Mouse (Mus musculus): ENCODE measurements around the gene Enpp1.

The Enpp1 gene
- long read RNA-seq, experiment 1, full-length matches to known transcripts = 1 of 3 reads
- long read RNA-seq, experiment 1, partial matches to known transcripts = 2 of 3 reads
- long read RNA-seq, experiment 1, other reads (novel, unspliced or antisense) = 0 of 3 reads
- long read RNA-seq, experiment 2, full-length matches to known transcripts = 2 of 2 reads
- long read RNA-seq, experiment 2, partial matches to known transcripts = 0 of 2 reads
- long read RNA-seq, experiment 2, other reads (novel, unspliced or antisense) = 0 of 2 reads

DNA sequence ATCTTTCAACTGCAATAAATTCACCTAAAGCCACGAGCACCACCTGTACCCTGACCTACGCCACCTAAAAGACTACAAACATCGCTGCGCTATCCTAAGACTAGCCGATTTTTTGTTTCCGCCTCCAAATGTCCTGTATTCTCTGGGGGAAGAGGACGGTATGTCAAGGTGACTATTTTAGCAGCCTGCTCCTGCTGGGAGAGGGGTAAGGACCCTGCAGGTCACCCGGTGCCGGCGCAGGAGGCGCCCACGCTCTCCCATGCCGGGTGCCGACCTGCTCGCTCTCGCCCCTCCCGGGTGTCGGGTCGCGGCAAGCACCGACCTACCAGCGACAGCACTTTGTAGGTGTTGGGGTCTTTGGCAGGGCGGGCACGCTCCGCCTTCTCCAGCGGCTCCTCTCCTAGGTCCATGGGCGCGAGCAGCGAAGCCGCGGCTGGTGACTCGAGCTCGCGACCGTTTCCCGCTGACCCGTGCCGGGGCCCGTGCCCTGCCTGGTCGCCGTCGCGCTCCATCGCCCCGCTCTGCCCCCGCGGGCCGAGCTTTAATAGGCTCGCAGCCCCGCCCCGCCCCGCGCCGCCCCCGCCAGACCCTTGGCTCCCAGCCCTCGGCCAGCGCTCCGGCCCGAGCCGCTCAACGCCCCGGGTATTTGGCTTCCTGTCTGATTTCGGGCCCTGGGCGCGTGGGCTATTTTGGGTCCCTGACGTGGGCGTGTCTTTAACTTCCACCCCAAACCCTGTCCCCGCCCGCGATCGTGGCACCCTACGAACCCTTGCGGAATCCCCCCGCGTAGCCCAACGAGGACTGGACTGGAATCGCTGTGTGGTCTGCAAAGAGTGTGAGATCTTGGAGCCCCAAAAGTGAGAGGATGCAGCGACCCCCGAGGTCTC is at the start of gene Enpp1:
Gene Enpp1 (minus strand): TSS at position 680 of the 887 bp plus-strand sequence.
- intact Hi-C loops (cut with DNase I) = no loop called here

DNA sequence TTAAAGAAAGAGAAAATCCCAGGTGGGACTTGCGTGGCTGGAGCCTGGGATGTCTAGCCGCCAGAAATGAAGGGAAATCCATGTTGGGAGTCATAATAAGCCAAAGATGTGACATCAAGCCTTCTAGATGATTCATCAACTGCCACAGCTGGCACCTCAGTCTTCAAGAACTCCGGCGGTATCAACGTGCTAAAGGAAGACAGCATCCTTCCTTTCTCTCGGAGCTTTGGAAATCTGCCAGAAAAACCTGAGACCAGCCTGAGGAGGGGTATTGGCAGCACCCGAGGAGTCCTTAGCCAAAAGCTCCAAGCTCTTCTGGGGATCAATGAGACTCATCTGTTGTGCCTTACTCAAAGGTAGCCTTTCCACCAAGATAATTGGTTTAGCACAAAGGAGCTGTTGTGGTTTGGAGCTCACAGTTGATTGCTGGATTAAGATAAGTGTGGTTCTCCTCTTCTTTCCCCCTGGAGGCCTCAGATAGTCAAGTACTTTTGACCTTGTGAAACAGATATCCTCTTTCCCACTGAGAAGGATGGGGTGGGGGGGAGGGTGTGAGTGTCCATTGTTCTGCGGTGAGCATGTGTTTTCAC is 46.5 kb upstream of the Enpp1 start:
- intact Hi-C loops (cut with DNase I) = no loop called here

DNA sequence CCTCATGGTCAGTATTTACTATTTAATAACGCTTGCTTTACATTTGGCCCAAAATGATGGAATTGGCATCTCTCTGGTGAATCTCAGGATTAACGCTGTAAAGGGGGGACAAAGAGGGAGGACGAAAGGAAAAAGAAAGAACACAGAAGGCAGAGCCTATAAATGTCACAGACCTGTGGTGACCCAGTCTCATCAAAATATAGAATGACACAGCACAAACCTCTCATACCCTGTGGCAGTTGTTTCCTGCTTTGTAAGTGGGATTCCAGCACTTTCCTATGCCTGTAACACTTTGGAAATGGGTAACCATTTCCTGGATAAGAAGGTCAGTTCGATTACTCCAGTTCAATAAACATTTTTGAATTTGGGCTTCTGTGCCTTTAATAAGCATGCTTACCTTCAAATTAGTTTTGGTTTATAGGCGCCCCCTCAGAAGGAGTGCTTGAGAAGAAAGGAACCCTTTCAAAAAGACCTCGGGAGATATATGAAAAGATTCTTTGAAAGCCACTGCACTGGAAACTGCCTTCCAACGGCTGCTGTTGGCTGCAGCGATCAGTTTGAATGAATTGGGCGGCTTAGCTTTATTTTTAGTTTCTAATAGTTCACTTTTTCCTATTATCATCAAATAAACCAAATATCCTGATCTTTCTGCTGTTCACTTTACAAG is 43.0 kb upstream of the Enpp1 start:
- intact Hi-C loops (cut with DNase I) = no loop called here

DNA sequence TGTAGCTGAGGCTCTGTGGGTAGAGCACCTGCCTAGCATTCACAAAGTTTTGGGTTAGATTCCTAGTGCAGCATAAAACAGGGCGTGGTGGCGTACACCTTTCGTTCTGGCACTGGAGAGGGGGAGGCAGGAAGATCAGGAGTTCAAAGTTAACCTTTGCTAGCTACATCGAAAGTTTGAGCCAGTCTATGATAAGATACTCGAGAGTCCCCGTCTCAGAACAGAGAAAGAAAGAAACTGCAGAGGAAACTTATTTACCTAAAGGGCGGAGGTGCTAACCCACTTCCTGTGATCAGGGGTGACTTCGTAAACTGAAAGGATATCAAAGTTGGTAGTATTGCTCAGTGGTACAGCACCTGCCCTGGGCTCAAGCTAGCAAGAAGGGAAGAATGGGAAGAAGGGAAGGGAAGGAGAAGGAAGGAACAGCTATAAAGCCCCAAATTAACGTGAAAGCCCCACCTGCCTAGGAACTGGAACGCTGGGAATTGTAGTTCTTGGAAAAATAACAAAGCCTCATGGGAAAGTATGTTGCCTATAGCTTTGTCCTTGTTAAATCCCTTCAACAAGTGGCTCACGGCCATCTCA is 42.4 kb upstream of the Enpp1 start:
- intact Hi-C loops (cut with DNase I) = no loop called here

DNA sequence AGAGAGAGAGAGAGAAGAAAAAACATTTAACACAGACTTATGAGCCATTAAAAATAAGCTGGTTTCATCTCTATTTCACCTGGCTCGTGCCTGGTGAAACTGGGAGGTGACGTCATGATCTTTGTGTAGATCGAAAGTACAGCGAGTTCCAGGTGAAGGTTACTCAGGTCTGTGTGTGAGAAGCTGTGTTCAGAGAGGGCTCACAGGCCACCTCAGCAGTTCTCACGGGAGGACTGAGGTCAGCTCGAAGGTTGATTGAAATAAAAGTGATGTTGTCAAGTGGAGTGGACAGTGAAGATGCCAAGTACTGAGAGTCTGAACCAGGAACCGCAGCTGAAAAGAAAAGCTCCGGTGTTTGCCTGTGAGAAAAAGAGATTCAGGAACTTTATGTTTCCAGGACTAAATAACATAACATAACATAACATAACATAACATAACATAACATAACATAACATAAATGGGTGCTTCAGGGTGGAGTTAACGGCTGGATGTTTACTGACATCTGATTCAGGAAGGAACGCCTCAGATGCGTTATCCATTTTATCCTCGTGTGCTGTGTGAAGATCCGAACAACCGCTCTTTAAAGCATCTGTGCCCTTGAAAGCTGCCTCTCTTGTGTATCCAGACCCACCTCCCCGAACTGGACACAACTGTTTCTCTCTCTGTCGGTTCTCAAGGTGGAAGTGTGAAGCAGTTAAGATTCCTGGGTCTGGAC is 41.7 kb upstream of the Enpp1 start:
- intact Hi-C loops (cut with DNase I) = no loop called here

DNA sequence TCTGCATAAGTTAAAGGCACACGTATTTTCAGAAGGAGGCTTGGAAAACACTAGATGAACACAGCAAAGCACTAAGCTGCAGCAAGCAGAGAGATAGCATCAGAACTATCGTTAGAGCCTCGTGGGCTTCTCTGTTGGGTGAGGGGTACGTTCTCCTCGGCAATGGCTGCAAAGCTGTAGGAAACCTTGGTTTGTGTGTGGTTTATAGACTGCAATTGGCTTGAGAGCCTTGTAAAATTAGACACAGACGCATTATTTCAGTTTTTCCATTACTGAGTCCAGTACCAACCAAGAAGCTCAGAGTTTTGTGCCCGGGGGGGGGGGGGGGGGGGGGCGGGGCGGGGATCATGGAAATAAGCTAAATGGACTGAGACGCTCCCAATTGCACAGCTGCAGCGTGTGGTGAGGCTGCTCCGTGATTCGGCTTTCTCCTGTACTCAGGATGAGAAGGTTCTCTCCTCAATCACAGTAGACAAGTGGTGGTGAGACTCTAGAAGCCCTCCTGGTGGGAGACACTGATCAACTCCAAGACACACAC is 31.1 kb upstream of the Enpp1 start:
- intact Hi-C loops (cut with DNase I) = no loop called here

DNA sequence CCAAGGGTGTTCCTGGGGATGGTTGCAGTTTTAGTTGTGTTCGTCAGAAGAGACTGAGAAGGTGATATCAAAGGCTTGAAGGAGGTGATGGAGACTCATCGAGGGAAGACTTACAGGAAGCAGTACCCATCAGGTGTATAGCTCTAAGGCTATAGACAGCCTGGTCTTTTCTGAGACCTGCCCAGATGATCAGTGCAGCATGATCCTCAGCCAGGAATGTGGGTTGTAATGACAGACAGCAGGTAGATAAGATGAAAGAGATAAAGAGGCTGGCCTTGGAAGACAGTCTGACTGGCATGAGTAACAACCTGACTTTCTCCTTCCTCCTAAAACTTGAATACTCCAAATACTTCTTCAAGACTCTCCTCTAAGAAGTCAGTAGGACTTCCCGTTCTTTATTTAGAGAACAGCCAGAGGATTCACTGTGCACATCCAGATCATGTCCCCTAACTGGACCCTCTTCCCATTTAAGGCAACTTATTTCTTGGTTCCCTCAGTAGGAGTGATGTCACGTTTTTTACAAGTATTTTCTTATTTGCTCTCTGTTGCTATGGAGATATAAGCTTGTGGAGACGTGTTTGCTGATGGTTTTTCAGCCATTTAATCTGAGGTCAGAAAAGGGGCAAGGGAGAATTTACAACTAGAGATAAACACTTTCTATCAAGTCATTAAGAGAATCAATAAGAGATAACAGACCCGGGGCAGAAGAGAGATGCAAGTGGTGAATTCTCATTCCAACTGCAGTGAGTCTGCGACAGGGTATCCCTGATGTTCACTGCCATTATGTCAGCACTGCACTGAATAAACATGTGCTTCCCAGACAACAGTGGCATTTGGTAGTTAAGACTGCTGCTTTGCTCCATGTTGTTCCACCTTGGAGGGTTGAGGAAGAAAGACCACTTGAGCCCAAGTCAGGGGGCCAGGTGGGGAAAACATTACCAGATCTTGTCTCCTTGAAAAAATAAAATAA is 29.6 kb upstream of the Enpp1 start:
- intact Hi-C loops (cut with DNase I) = no loop called here

DNA sequence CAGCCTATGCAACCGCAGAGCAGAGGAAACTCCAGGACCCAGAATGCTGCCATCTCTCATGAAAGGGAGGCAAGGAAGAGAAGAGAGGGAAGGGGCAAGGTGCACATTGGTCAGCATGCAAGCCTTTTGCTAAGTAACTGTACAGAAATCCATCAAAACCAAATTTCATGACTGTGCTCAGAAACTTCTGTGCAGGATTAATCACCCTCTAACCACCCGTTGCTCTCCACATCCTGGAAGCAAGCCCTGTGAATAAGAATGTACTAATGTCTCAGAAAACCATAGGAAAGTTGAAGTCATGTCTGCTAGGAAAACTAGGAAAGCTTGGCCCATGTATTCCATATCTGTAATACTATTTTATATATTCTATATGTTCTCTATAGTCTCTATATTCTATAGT is 27.2 kb upstream of the Enpp1 start:
- intact Hi-C loops (cut with DNase I) = no loop called here

DNA sequence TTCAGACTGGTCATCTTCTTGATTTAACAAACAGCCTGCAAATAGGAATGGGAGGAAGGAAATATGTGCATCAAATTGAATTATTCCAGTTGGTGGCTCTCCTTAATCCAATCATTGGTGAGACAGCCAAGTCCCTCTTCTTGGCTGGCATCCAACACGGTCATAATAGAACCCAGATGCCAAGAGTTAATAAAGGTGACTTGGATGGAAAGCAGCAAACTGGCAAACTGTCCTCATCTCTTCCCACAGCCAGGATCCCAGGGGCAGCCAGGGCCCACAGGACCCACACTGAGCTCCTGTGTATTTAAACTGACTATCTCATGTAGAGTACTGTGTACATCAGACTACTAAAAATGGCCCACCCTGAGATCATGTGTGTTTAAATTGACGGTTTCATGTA is 26.5 kb upstream of the Enpp1 start:
- intact Hi-C loops (cut with DNase I) = no loop called here

DNA sequence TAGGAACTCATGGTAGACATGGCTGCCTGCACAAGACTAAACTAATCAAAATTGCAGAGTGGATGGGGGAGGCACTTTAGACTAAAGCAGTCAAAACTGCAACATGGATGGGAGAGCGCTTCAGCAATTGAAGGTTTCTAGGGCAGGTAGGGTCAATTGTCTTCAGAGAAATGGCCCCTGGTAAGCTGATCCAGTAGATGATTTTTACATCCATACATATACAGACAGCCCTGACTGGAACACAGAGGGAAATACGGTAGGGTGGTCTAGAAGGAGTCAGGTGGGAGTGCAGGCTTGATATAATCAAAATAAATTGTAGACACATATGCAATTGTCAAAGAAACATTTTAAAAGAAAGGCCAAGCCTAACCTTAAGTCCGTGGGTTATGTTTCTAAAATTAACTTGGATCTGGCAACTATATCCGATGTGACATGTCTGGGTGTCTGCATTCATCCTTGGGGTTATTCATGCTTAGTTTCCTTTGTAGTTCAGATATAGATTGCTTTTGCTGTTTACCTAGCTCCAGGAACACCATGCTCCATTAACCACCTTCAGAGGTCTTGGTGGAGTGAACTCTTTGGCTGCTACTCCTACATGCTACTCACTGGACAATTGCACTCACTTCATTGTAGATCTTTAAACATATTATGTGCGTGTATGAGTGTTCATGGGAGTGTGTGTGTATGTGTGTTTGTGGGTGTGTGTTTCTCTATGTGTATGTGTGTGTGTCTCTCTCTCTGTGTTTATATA is 23.2 kb upstream of the Enpp1 start:
- intact Hi-C loops (cut with DNase I) = no loop called here

DNA sequence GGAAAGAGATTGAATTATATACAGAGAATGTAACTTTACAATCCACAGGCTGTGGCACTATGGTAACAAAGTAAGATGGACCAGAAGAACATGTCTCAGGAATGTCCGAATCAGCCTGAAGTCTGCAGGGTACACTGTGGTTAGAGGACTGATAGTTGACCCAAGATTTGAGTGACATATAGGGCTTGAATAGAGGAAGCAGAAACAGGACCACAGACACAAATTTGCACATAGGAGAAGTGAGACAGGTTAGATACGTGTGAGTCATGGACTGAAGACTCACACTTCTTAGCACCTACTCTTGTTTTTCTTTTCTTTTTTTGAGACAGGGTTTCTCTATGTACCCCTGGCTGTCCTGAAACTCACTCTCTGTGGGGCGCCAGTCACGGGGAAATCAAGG is 15.5 kb upstream of the Enpp1 start:
- intact Hi-C loops (cut with DNase I) = no loop called here

DNA sequence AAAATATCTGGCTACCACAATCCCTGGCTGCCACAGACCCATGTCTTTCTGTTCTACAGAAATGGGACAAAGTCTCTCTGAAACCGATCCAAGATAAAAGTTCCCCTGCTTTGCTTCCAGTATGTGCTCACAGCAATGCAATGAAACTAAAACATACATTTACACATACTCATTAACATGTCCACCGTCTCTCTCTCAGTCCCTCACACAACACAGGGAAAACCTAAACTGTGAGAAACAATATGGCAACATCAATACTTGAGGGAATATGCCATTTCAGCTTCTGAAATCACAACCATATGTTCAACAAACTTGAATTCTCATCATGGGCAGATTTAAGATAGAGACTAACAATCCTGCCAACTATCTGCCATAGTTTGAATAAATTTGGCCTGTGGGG is 13.2 kb upstream of the Enpp1 start:
- intact Hi-C loops (cut with DNase I) = no loop called here

DNA sequence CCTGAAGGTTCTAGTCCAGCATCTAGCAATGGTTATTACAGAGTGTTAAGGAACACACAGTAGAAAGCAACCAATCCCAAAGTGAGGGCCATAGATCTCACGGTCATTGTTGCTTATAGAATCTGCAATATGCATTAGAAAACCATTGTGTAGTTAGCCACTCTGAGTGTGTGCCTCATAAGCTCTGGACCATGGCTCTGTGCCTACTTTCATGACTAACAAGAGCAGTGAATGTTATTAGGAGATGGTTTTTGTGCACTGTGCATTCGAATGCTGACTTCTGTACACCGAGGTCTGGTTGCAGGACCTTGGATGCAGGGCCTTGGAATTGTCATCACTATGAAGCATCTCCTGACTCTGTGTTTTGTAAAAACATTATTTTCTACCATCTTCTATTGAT is 9.9 kb upstream of the Enpp1 start:
- intact Hi-C loops (cut with DNase I) = no loop called here

DNA sequence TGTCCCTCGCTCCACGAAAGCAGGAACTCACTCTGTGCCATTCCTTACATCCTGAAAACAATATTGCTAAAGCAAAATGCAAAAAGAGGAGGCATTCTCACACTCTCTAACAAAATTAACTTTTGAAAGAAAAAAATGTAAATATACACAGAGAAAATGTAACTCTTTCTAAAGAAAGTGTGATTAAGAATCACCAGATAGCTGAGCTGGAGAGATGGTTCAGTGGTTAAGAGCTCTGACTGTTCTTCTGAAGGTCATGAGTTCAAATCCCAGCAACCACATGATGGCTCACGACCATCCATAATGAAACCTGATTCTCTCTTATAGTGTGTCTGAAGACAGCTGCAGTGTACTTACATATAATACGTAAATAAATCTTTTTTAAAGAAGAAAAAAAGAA is 7.4 kb upstream of the Enpp1 start:
- intact Hi-C loops (cut with DNase I) = no loop called here

DNA sequence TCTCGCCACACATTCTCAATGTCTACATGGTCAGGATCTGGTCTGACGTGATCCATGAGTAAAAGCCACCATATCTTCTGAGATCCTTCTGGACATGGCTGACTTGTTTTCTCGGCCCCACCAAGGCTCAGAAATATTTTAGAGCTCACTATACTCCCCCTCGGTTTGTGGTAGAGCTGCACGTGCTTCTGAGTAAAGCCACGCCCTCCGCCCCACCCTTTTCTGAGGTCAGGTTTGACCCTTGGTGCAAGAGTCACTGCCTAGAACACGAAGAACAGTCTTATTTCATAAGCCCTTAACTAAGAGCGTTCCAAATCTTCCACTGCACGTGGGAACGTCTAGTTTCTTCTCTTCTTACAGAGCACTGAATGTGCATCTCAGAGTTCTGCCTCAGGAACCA is 6.8 kb upstream of the Enpp1 start:
- intact Hi-C loops (cut with DNase I) = no loop called here

DNA sequence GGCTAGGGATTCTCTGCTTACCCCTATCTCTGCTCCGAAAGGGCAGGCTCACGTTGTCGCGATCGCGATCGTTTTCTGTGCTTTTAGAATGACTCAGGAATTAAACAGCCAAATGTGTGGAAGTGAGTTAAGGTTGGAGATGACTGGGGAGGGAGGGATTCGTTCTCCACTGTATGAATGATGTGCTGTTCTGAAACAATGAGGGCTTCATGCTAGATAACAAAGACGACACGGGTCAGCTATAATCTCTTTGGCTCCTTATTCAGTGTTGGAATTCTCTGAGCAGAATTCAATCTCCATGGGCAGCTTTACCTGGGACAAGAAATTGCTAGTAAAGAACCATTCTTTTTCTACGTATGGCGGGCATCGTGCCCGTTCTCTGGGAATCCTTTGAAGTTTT is 6.1 kb upstream of the Enpp1 start:
- intact Hi-C loops (cut with DNase I) = no loop called here

DNA sequence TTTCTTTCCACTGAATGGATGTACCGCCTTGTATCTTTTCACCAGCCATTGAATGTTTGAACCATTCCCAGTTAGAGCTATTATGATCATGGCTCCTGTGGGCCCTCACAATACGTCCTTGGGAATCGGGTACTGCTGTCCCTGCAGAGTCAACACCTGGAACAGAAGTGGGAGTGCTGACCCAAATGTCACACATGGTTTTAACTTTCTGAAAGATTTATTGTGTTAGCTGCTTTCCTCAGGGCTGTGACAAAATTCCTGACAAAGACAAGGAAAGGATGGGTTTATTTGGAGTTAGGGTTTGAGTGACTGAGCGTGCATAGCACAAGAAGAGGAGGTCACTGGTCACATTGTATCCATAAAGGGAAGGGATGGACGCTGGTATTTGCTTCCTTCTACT is 4.3 kb upstream of the Enpp1 start:
- intact Hi-C loops (cut with DNase I) = no loop called here

DNA sequence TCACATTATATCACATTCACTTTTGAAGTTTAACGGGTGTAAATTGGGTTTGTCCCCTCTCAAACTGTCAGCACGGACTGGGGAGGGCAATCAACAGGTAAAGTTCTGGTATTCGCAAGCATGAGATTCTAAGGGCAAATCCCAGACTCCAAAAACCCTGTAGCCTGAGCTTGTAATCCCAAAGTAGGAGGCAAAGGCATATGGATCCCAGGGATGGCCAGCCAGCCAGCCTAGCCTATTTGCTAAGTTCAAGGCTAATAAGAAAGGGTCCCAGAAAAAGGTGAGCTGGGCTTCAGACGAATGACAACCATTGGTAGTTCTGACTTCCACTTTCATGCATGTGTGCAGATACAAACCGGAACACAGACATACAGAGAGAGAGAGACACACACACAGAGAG is 942 bp upstream of the Enpp1 start:
- intact Hi-C loops (cut with DNase I) = no loop called here

DNA sequence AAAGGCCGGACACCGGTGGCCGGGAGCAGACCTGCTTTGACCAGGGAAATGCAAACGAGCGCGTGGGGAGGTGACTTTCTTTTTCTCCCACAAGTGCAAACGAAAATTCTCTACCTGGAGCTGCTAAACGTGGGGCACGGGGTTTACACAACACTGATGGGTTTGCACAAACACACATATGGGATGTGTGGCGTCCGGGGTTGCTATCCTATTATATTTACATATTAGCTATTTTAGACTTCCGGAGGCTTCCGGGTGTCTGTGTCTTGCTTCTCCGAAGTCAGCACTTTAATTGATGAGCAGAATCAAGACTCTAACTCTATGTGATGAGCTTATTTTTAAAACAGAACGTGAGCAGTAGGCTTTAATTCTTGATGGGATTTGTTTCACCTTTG is 405 bp upstream of the Enpp1 start:
- intact Hi-C loops (cut with DNase I) = no loop called here

Measured in adrenal gland (tissue).